Mouse (Mus musculus): ENCODE results near the gene Fads3.

DNA sequence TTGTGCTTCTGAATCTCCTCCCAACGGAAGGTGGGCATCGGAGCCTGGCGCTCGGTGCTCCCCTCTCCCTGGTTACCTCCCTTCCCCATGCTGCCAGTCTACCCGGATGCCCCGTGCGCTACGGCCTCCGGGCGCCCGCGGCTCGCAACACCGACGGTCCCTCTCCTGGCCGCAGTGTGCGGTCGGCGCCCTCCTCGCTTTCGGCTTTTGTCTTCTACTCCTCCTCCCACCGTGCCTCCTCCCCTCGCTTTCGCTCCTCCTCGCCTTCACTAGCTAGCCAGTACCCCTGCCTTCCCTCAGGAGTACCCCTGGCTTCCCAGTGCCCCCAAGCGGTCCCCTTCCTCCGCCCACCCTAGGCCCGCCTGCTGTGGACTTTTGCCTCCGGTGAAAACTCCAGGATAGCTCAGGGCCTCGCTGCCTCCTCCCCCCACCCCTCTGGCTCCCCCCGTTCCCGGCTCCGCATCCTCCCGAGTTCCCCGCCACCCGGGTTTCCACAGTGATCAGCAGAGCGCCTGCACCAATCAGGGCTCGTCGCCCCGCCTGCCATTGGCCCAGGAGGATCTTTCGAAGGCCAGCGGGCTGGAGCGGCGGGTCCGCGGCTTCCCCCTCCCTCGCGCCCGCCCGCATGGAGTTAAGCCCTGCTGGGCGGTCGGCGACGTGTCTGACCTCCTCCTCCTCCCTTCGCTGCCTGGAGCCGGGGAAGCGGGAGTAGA lies 60.1 kb downstream of the Fads3 start, which contains the start of gene Fads2:
- TF ChIP-seq TAL1 (IDR thresholded peaks at IDR 0.05; ENCODE audit: low read length) (no peak), ZNF384 (IDR thresholded peaks at IDR 0.05; ENCODE audit: low read depth, low read length) (no peak), POLR2A (IDR thresholded peaks at IDR 0.05; ENCODE audit: control insufficient read depth in 1 of 2, insufficient read depth in 1 of 2, low read depth in 1 of 2, low read length in 2 of 2, poor library complexity in 1 of 2) (peak; percentile 62 to 76), ZC3H11A (IDR thresholded peaks at IDR 0.05; ENCODE audit: low read depth, low read length) (no peak), ETS1 (IDR thresholded peaks at IDR 0.05; ENCODE audit: low read depth, low read length) (0 out of 2 replicates have a peak, but pooled peaks have one; percentile 18), EP300 (IDR thresholded peaks at IDR 0.05; ENCODE audit: low read depth in 1 of 2, low read length in 2 of 2) (peak in 1 of 2 experiments; percentile 31; a peak in 1 of 4 replicates), ZMIZ1 (IDR thresholded peaks at IDR 0.05; ENCODE audit: low read depth, low read length) (peak; percentile 61; the same call in 1 of the 2 replicates), USF1 (IDR thresholded peaks at IDR 0.05; ENCODE audit: low read depth, low read length) (no peak), BHLHE40 (IDR thresholded peaks at IDR 0.05; ENCODE audit: borderline replicate concordance, low read depth, low read length) (no peak)

Measured in MEL (cell line).